Mouse (Mus musculus) myocyte (in vitro differentiated cells): Measurements from ENCODE around the gene Gpr87. TPM values are rescaled to one million over a fixed set of nuclear protein-coding genes. Genes with fewer than 3 reads are reported as not detected.

Source experiments
- H3K27me3 ChIP-seq: one replicate; pipeline ENCODE4 v1.6.1; 2011; ENCODE audit not compliant: control insufficient read depth, insufficient read depth, insufficient read length
- H3K36me3 ChIP-seq: one replicate; pipeline ENCODE4 v1.6.1; 2011; ENCODE audit not compliant: control insufficient read depth, insufficient read depth
- H3K4me2 ChIP-seq: one replicate; pipeline ENCODE4 v1.6.1; 2011; ENCODE audit warnings: low read depth, control low read depth
- H3K4me3 ChIP-seq: one replicate; pipeline ENCODE4 v1.5.1; 2011; ENCODE audit warnings: mild to moderate bottlenecking, control low read depth, moderate library complexity
- H3K79me2 ChIP-seq: one replicate; pipeline ENCODE4 v1.6.1; 2011; ENCODE audit not compliant: control insufficient read depth, insufficient read depth
- H3ac ChIP-seq: one replicate; pipeline ENCODE4 v1.6.1; 2011; ENCODE audit not compliant: control insufficient read depth, insufficient read length
- CEBPB ChIP-seq: IDR thresholded peaks from 2 replicates; pipeline ENCODE4 v1.6.1; 2011; ENCODE audit warnings: mild to moderate bottlenecking, moderate library complexity; ENCODE audit not compliant: poor library complexity, insufficient read depth, severe bottlenecking
- E2F4 ChIP-seq: IDR thresholded peaks from one replicate; pipeline ENCODE4 v1.6.1; 2011; ENCODE audit warnings: mild to moderate bottlenecking, control low read depth, moderate library complexity; ENCODE audit not compliant: insufficient read depth
- MAX ChIP-seq: IDR thresholded peaks from one replicate; pipeline ENCODE4 v1.6.1; 2011; ENCODE audit warnings: low read depth, mild to moderate bottlenecking, control low read depth
- MYOD1 ChIP-seq, 3 experiments: IDR thresholded peaks; one replicate each; pipeline ENCODE4 v1.6.1; 2011; ENCODE audit warnings: control low read depth in 2 of 3, low read depth in 2 of 3, mild to moderate bottlenecking in 2 of 3, moderate library complexity in 1 of 3; ENCODE audit not compliant: insufficient read length in 2 of 3, control insufficient read depth in 1 of 3
- MYOG ChIP-seq, 3 experiments: IDR thresholded peaks; one replicate each; pipeline ENCODE4 v1.6.1; 2011; ENCODE audit warnings: control low read depth in 2 of 3, low read depth in 2 of 3, mild to moderate bottlenecking in 2 of 3; ENCODE audit not compliant: insufficient read length in 2 of 3, control insufficient read depth in 1 of 3, insufficient read depth in 1 of 3
- POLR2A ChIP-seq: IDR thresholded peaks from one replicate; pipeline ENCODE4 v1.6.1; 2011; ENCODE audit warnings: low read depth, mild to moderate bottlenecking, control low read depth, moderate library complexity; ENCODE audit not compliant: insufficient read length
- POLR2AphosphoS2 ChIP-seq: IDR thresholded peaks from one replicate; pipeline ENCODE4 v1.6.1; 2011; ENCODE audit warnings: low read depth, control low read depth; ENCODE audit not compliant: insufficient read length
- REST ChIP-seq: IDR thresholded peaks from one replicate; pipeline ENCODE4 v1.6.1; 2011; ENCODE audit warnings: mild to moderate bottlenecking, control low read depth, moderate library complexity; ENCODE audit not compliant: insufficient read depth, insufficient read length
- SRF ChIP-seq: IDR thresholded peaks from one replicate; pipeline ENCODE4 v1.6.1; 2011; ENCODE audit warnings: low read depth; ENCODE audit not compliant: control insufficient read depth, insufficient read length
- TCF12 ChIP-seq: IDR thresholded peaks from one replicate; pipeline ENCODE4 v1.6.1; 2011; ENCODE audit warnings: mild to moderate bottlenecking, control low read depth; ENCODE audit not compliant: poor library complexity, insufficient read depth, severe bottlenecking
- TCF3 ChIP-seq: IDR thresholded peaks from one replicate; pipeline ENCODE4 v1.6.1; 2011; ENCODE audit warnings: low read depth, control low read depth; ENCODE audit not compliant: insufficient read length
- USF1 ChIP-seq: IDR thresholded peaks from one replicate; pipeline ENCODE4 v1.6.1; 2011; ENCODE audit warnings: low read depth, mild to moderate bottlenecking, control low read depth, moderate library complexity
- polyA plus RNA-seq: library from polyadenylated mRNA; unstranded; fragments of >200 nt; fragmentation: generic; extraction: Trizol; gene quantifications from one replicate; pipeline ENCODE4 v1.2.1, GENCODE M21; 2012; ENCODE audit warnings: missing spikeins

The Gpr87 gene
- polyA plus RNA-seq, 1 experiment, result not detected

DNA sequence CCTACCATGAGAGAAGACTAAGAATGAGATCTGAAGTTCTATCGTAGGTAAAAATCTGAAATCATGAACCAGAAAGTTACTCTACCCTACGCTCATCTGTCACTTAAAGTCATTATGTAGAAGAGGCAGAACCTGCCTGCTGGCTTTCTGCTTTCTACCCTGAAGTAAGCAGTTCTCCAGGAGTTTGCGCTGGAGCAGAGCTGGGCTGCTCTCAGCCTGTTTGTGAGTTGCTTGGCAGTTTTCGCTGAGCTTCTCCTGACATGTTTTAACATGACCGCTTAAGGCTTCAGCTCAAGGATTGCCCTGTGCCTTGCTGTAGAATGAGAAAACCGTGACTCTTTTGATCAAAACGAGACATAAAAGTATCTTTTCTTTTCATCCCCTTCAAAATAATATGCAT, 805 bp downstream of the Gpr87 start:
- H3K36me3 ChIP-seq, result no peaks in the 10 kb centered on the region
- no peak overlapping the region for H3K4me2 ChIP-seq
- no peak overlapping the region for H3ac ChIP-seq
- no peak overlapping the region for H3K4me3 ChIP-seq
- no peaks in the 10 kb centered on the region for H3K79me2 ChIP-seq
- H3K27me3 ChIP-seq, result no peaks in the 10 kb centered on the region
- TF ChIP-seq MAX, result no peak
- no peak for TF ChIP-seq USF1

DNA sequence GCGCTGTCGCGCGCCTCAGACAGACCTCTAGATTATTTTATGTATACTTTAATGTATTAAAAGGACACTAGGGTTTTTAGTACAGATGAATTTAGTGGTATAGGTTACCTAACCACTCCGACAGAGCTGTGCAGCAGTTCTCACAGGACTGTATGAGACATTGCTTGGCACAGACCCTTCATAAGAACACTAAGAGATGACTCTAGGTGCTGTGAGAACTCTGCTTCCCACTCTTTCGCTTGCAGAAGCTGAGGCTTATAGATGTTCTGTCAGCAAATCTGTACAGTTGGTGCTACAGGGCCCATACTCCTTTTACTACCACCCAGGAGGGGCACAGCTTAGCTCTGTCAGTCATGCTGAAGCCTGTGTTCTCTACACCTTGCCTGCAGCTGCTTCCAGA, 3.2 kb downstream of the Gpr87 start:
- no peak for TF ChIP-seq MYOG (IDR thresholded peaks at IDR 0.05; ENCODE audit: control insufficient read depth in 1 of 3, insufficient read depth in 1 of 3, insufficient read length in 2 of 3, low read depth in 2 of 3)
- no peak for TF ChIP-seq USF1
- TF ChIP-seq POLR2A, result no peak
- TF ChIP-seq TCF3, result no peak
- TF ChIP-seq POLR2AphosphoS2, result no peak
- TF ChIP-seq SRF, result no peak
- no peak for TF ChIP-seq E2F4
- no peak for TF ChIP-seq REST
- no peak for TF ChIP-seq MYOD1 (IDR thresholded peaks at IDR 0.05; ENCODE audit: control insufficient read depth in 1 of 3, insufficient read length in 2 of 3, low read depth in 2 of 3)
- TF ChIP-seq TCF12, result no peak
- TF ChIP-seq MAX, result no peak
- TF ChIP-seq CEBPB, result no peak
- Histone ChIP-seq H3K27me3 (no peaks in the 10 kb centered on the region), H3K79me2 (no peaks in the 10 kb centered on the region)

DNA sequence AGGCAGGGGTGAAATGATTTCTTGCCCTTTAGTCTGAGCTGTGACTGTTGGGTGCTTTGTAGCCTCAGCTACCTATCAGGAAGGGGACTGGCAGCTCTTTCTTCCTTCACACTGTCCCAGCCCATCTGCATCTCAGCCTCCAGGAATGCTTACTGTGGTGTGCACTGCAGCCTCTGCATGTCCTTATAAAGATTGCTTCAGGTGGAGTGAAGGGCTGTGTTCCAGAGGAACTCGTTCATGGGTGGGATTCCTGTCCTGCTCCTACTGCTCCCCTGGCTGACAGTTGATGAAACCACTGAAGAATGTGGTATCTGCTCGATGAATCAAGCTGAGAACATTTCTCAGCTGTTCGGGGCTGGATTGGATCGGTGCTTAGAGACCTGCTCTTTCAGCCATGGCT, 7.6 kb downstream of the Gpr87 start:
- Histone ChIP-seq H3K4me2 (no peak overlapping the region), H3K36me3 (no peaks in the 10 kb centered on the region), H3K4me3 (no peak overlapping the region), H3K79me2 (no peaks in the 10 kb centered on the region), H3ac (no peak overlapping the region), H3K27me3 (no peaks in the 10 kb centered on the region)
- TF ChIP-seq E2F4, result no peak
- no peak for TF ChIP-seq MYOD1 (IDR thresholded peaks at IDR 0.05; ENCODE audit: control insufficient read depth in 1 of 3, insufficient read length in 2 of 3, low read depth in 2 of 3)
- no peak for TF ChIP-seq SRF
- TF ChIP-seq POLR2AphosphoS2, result no peak
- no peak for TF ChIP-seq TCF12
- TF ChIP-seq POLR2A, result no peak
- TF ChIP-seq REST, result no peak
- TF ChIP-seq CEBPB, result no peak
- no peak for TF ChIP-seq MYOG (IDR thresholded peaks at IDR 0.05; ENCODE audit: control insufficient read depth in 1 of 3, insufficient read depth in 1 of 3, insufficient read length in 2 of 3, low read depth in 2 of 3)

More for the DNA sequence above, 3.2 kb downstream of the Gpr87 start:
- Histone ChIP-seq H3K4me3 (no peak overlapping the region), H3K4me2 (no peak overlapping the region), H3ac (no peak overlapping the region), H3K36me3 (no peaks in the 10 kb centered on the region)

DNA sequence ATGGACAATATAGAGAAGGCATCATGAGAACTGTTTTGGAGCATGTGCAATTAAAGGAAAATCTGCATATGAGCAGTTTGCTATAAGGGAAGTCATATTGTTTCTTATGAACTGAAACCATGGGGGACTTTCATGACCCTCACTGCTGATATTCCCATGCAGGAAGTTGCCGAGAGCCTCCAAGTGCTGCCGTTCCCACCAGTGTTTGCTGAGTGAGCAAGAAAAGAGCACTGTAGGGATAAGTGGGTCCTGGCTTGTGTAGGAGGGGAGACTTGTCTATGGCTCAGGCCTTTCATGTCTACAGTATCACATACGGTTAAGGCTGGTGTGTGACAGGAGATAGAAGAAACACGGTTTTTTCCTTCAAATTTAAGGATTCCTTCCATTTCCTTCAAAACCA, 9.2 kb downstream of the Gpr87 start:
- no peaks in the 10 kb centered on the region for H3K36me3 ChIP-seq
- H3K27me3 ChIP-seq, result no peaks in the 10 kb centered on the region
- no peak overlapping the region for H3K4me2 ChIP-seq
- no peak overlapping the region for H3K4me3 ChIP-seq
- H3ac ChIP-seq, result no peak overlapping the region
- no peaks in the 10 kb centered on the region for H3K79me2 ChIP-seq
- no peak for TF ChIP-seq CEBPB
- no peak for TF ChIP-seq USF1
- no peak for TF ChIP-seq SRF
- no peak for TF ChIP-seq POLR2A
- TF ChIP-seq TCF3, result no peak
- no peak for TF ChIP-seq POLR2AphosphoS2
- TF ChIP-seq E2F4, result no peak
- no peak for TF ChIP-seq REST
- TF ChIP-seq TCF12, result no peak
- no peak for TF ChIP-seq MYOD1 (IDR thresholded peaks at IDR 0.05; ENCODE audit: control insufficient read depth in 1 of 3, insufficient read length in 2 of 3, low read depth in 2 of 3)

DNA sequence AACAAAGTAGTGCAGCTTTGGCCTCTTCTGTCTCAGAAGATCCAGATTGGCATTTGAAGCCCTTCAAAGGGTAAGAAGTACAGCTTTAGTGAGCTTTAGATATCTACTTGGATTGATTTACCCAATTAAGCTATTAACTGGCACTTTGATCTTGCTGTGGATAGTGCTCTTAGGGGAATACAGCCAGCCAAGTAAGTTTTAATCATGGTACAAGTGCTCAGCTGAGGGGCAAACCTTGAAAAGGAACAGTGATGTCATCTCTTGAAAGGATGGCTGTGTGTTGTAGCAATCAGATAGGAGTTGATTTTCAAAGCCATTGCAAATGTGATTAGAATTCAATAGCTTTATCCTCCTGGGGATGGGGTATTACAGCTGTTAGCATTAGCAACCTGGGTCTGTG, 12.8 kb downstream of the Gpr87 start:
- H3K79me2 ChIP-seq, result no peaks in the 10 kb centered on the region
- no peaks in the 10 kb centered on the region for H3K27me3 ChIP-seq
- H3ac ChIP-seq, result no peak overlapping the region
- TF ChIP-seq MYOG (IDR thresholded peaks at IDR 0.05; ENCODE audit: control insufficient read depth in 1 of 3, insufficient read depth in 1 of 3, insufficient read length in 2 of 3, low read depth in 2 of 3) (no peak), REST (no peak), MYOD1 (IDR thresholded peaks at IDR 0.05; ENCODE audit: control insufficient read depth in 1 of 3, insufficient read length in 2 of 3, low read depth in 2 of 3) (no peak), TCF12 (no peak), POLR2AphosphoS2 (no peak), SRF (no peak)
- H3K36me3 ChIP-seq, result no peaks in the 10 kb centered on the region
- H3K4me2 ChIP-seq, result no peak overlapping the region
- H3K4me3 ChIP-seq, result no peak overlapping the region
